Mouse (Mus musculus) liver, embryonic 14.5 days (tissue): ENCODE results near the gene Wsb1.

Experiments used
- CTCF ChIP-seq: IDR thresholded peaks from 2 replicates; pipeline ENCODE4 v1.5.1; 2016; ENCODE audit warnings: antibody characterized with exemption, low read depth, control low read depth
- EP300 ChIP-seq: IDR thresholded peaks from 2 replicates; pipeline ENCODE4 v1.6.1; 2016; ENCODE audit warnings: antibody characterized with exemption, low read depth

GRCm38 (mm10) chr11:79286305-79286799 is 31.9 kb upstream of the Wsb1 start:
- no peak for TF ChIP-seq CTCF
- TF ChIP-seq EP300 = no peak
